Mouse (Mus musculus): ENCODE measurements at regions not wholly inside any gene's neighbourhood (a gene's known extent, or its start where the extent isn't known, plus 50 kb on each side); places are given as distances from the start of the nearest gene placed in this dataset.

GRCm38 (mm10) chr6:98178005-98178404 lies 164.5 kb downstream of the Gm765 start:
- no peak for DNase-seq (ENCODE audit: low read depth, low spot score)

- no peak for DNase-seq (ENCODE audit: low read depth, low spot score)
These were observed 193.3 kb downstream of the Gm765 start for GRCm38 (mm10) chr6:98149043-98149813.

- DNase-seq (ENCODE audit: low read depth, low spot score), result no peak
These were observed 194.7 kb downstream of the Gm765 start for GRCm38 (mm10) chr6:98147855-98148254.

GRCm38 (mm10) chr6:98132931-98133330 lies 209.6 kb downstream of the Gm765 start:
- peak; percentile 61 for DNase-seq (ENCODE audit: low read depth, low spot score)

GRCm38 (mm10) chr6:98125434-98125833 lies 217.1 kb downstream of the Gm765 start:
- DNase-seq (ENCODE audit: low read depth, low spot score), result no peak

GRCm38 (mm10) chr6:98118355-98119150 lies 224.0 kb downstream of the Gm765 start:
- DNase-seq (ENCODE audit: low read depth, low spot score), result peak; percentile 30

- DNase-seq (ENCODE audit: low read depth, low spot score), result no peak
These were observed 228.0 kb downstream of the Gm765 start for GRCm38 (mm10) chr6:98114327-98115134.

- no peak for DNase-seq (ENCODE audit: low read depth, low spot score)
These were observed 228.8 kb downstream of the Gm765 start for GRCm38 (mm10) chr6:98113708-98114107.

- DNase-seq (ENCODE audit: low read depth, low spot score), result no peak
These were observed 229.9 kb downstream of the Gm765 start for GRCm38 (mm10) chr6:98112495-98113115.

GRCm38 (mm10) chr6:98107123-98107522 lies 235.4 kb downstream of the Gm765 start:
- no peak for DNase-seq (ENCODE audit: low read depth, low spot score)

- peak; percentile 71 for DNase-seq (ENCODE audit: low read depth, low spot score)
These were observed 237.1 kb downstream of the Gm765 start for GRCm38 (mm10) chr6:98105280-98106090.

GRCm38 (mm10) chr6:98104432-98104831 lies 238.1 kb downstream of the Gm765 start:
- DNase-seq (ENCODE audit: low read depth, low spot score), result no peak

GRCm38 (mm10) chr6:98101023-98101422 lies 241.5 kb downstream of the Gm765 start:
- DNase-seq (ENCODE audit: low read depth, low spot score), result no peak

- no peak for DNase-seq (ENCODE audit: low read depth, low spot score)
These were observed 243.4 kb downstream of the Gm765 start for GRCm38 (mm10) chr6:98099126-98099525.

GRCm38 (mm10) chr6:98095243-98095642 lies 247.3 kb downstream of the Gm765 start:
- no peak for DNase-seq (ENCODE audit: low read depth, low spot score)

- no peak for DNase-seq (ENCODE audit: low read depth, low spot score)
These were observed 253.4 kb downstream of the Gm765 start for GRCm38 (mm10) chr6:98089185-98089584.

- DNase-seq (ENCODE audit: low read depth, low spot score), result no peak
These were observed 262.5 kb downstream of the Gm765 start for GRCm38 (mm10) chr6:98080076-98080475.

Data from brain, embryonic 18.5 days (tissue).